Mouse (Mus musculus) E14TG2a.4 (cell line): ENCODE measurements around the gene Gm6034.
"Not testable (repeated sequence)": the region's sequence is repeated elsewhere in the genome, so short reads cannot be mapped to it uniquely, and the experiment has no call there.

Experiments used
- H3K27me3 ChIP-seq: 2 replicates; pipeline ENCODE4 v1.6.1; 2014; ENCODE audit warnings: low read length, control low read depth; ENCODE audit not compliant: insufficient read depth
- H3K36me3 ChIP-seq: 2 replicates; pipeline ENCODE4 v1.6.1; 2014; ENCODE audit warnings: low read length, control low read depth; ENCODE audit not compliant: insufficient read depth
- H3K4me1 ChIP-seq: replicated peaks from 2 replicates; pipeline ENCODE4 v1.6.1; 2014; ENCODE audit warnings: low read depth, low read length, control low read depth
- H3K4me3 ChIP-seq: replicated peaks from 2 replicates; pipeline ENCODE4 v1.5.1; 2014; ENCODE audit warnings: mild to moderate bottlenecking, low read length
- H3K9me3 ChIP-seq: 2 replicates; pipeline ENCODE4 v1.6.1; 2014; ENCODE audit warnings: low read length, control low read depth
- CTCF ChIP-seq: conservative IDR thresholded peaks from 2 replicates; pipeline ENCODE4 v1.5.1; 2014; ENCODE audit warnings: low read length
- NANOG ChIP-seq: IDR thresholded peaks from 2 replicates; pipeline ENCODE4 v1.6.1; 2014; ENCODE audit warnings: borderline replicate concordance, low read length, mixed read lengths
- POU5F1 ChIP-seq: IDR thresholded peaks from 2 replicates; pipeline ENCODE4 v1.6.1; 2014; ENCODE audit warnings: low read length, borderline replicate concordance

Gm6034 gene

GRCm38 (mm10) chr17:36000349-36000748, 42.4 kb upstream of the Gm6034 start:
- Histone ChIP-seq H3K4me3 (no peak overlapping the region), H3K27me3 (no peaks in the 10 kb centered on the region), H3K36me3 (peaks cover 15% of the 10 kb centered on the region; the same call in 1 of the 2 replicates), H3K4me1 (peaks cover 85% of the 10 kb centered on the region), H3K9me3 (peaks cover 7% of the 10 kb centered on the region)
- TF ChIP-seq POU5F1: no peak
- TF ChIP-seq NANOG: no peak
- no peak for TF ChIP-seq CTCF

- H3K9me3 ChIP-seq: peaks cover 7% of the 10 kb centered on the region
- no peak for TF ChIP-seq POU5F1
- TF ChIP-seq CTCF: no peak
- no peak for TF ChIP-seq NANOG
Measured at GRCm38 (mm10) chr17:36001121-36001897, 41.5 kb upstream of the Gm6034 start.

GRCm38 (mm10) chr17:36001966-36002365, 40.8 kb upstream of the Gm6034 start:
- Histone ChIP-seq H3K4me3 (no peak overlapping the region), H3K4me1 (peaks cover 75% of the 10 kb centered on the region), H3K9me3 (peaks cover 7% of the 10 kb centered on the region), H3K27me3 (no peaks in the 10 kb centered on the region), H3K36me3 (peaks cover 25% of the 10 kb centered on the region; the same call in 1 of the 2 replicates)
- no peak for TF ChIP-seq NANOG
- TF ChIP-seq CTCF: no peak
- no peak for TF ChIP-seq POU5F1

More at GRCm38 (mm10) chr17:36001121-36001897, 41.5 kb upstream of the Gm6034 start:
- Histone ChIP-seq H3K4me1 (peaks cover 78% of the 10 kb centered on the region), H3K36me3 (peaks cover 21% of the 10 kb centered on the region; the same call in 1 of the 2 replicates), H3K27me3 (no peaks in the 10 kb centered on the region), H3K4me3 (no peak overlapping the region)

GRCm38 (mm10) chr17:36003331-36003730, 39.4 kb upstream of the Gm6034 start:
- TF ChIP-seq POU5F1: no peak
- TF ChIP-seq NANOG: no peak
- TF ChIP-seq CTCF: no peak
- H3K36me3 ChIP-seq: peaks cover 25% of the 10 kb centered on the region; the same call in 1 of the 2 replicates

GRCm38 (mm10) chr17:36004409-36004808, 38.4 kb upstream of the Gm6034 start:
- H3K27me3 ChIP-seq, H3K9me3 ChIP-seq: not testable (repeated sequence)
- H3K36me3 ChIP-seq: peaks cover 25% of the 10 kb centered on the region; the same call in 1 of the 2 replicates

More at GRCm38 (mm10) chr17:36003331-36003730, 39.4 kb upstream of the Gm6034 start:
- H3K4me3 ChIP-seq: no peak overlapping the region
- no peaks in the 10 kb centered on the region for H3K27me3 ChIP-seq
- peaks cover 7% of the 10 kb centered on the region for H3K9me3 ChIP-seq
- peaks cover 62% of the 10 kb centered on the region for H3K4me1 ChIP-seq

DNA sequence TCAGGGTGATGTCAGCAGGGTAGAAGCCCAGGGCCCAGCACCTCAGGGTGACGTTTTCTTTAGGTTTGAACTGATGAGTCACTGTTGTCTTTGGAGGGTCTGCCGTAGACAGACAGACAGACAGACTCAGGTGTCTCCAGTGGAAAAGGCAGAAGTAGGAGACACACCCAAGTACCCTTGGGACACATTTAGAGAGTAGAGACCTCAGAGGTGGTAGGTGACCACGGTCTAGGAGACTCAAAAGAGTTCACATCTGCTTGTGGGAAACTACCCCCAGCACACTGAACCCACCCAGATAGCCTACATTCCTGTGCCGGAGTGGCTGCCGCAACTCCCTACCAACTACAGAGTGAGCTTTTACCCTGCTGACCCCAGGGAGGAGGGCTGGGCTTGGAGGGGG, 27.8 kb upstream of the Gm6034 start:
- TF ChIP-seq POU5F1 (no peak), CTCF (no peak), NANOG (no peak)
- H3K4me1 ChIP-seq: peaks cover 33% of the 10 kb centered on the region

More at GRCm38 (mm10) chr17:36004409-36004808, 38.4 kb upstream of the Gm6034 start:
- H3K4me3 ChIP-seq: not testable (repeated sequence)
- H3K4me1 ChIP-seq: peaks cover 54% of the 10 kb centered on the region

GRCm38 (mm10) chr17:36017046-36017445, 25.7 kb upstream of the Gm6034 start:
- peaks cover 51% of the 10 kb centered on the region for H3K4me1 ChIP-seq
- peaks cover 7% of the 10 kb centered on the region; the same call in 1 of the 2 replicates for H3K9me3 ChIP-seq
- no peaks in the 10 kb centered on the region for H3K27me3 ChIP-seq
- H3K36me3 ChIP-seq: peaks cover 46% of the 10 kb centered on the region
- H3K4me3 ChIP-seq: no peak overlapping the region
- TF ChIP-seq NANOG (no peak), CTCF (no peak), POU5F1 (no peak)

More for the DNA sequence above, 27.8 kb upstream of the Gm6034 start:
- Histone ChIP-seq H3K4me3 (no peak overlapping the region), H3K27me3 (no peaks in the 10 kb centered on the region), H3K9me3 (no peaks in the 10 kb centered on the region), H3K36me3 (peaks cover 40% of the 10 kb centered on the region)

- Histone ChIP-seq H3K27me3 (no peaks in the 10 kb centered on the region), H3K4me3 (no peak overlapping the region), H3K9me3 (peaks cover 7% of the 10 kb centered on the region; the same call in 1 of the 2 replicates), H3K4me1 (peaks cover 68% of the 10 kb centered on the region), H3K36me3 (peaks cover 47% of the 10 kb centered on the region)
- TF ChIP-seq NANOG (no peak), POU5F1 (no peak), CTCF (no peak)
Measured at GRCm38 (mm10) chr17:36018979-36019378, 23.8 kb upstream of the Gm6034 start.
